Mouse (Mus musculus) liver, embryonic 13.5 days (tissue): ENCODE results near the gene 4930579F01Rik. TPM values are rescaled to one million over a fixed set of nuclear protein-coding genes. Genes with fewer than 3 reads are reported as not detected.
A peak's percentile ranks its signal among the peaks of the same experiment; 100 is the strongest.

Experiments used
- ATAC-seq: fragments of 200-750 bp; cut with Nextera tagmentation; 2 replicates; pipeline ENCODE4 v1.8.0; 2017; ENCODE audit warnings: low read depth, mild to moderate bottlenecking, moderate number of reproducible peaks, moderate library complexity
- DNase-seq: peaks from one replicate; pipeline ENCODE4 v3.0.0; 2022
- H3K27ac ChIP-seq: fragments of 300-500 bp; sonication (generic); 2 replicates; pipeline ENCODE4 v1.5.1; 2015; ENCODE audit warnings: moderate library complexity, mild to moderate bottlenecking, inconsistent platforms
- H3K27me3 ChIP-seq: fragments of 300-500 bp; sonication (generic); 2 replicates; pipeline ENCODE4 v1.6.1; 2015; ENCODE audit warnings: mild to moderate bottlenecking, inconsistent platforms
- H3K36me3 ChIP-seq: fragments of 300-500 bp; sonication (generic); 2 replicates; pipeline ENCODE4 v1.6.1; 2015; ENCODE audit warnings: mild to moderate bottlenecking, inconsistent platforms
- H3K4me1 ChIP-seq: fragments of 300-500 bp; sonication (generic); replicated peaks from 2 replicates; pipeline ENCODE4 v1.6.1; 2015; ENCODE audit warnings: inconsistent platforms
- H3K4me2 ChIP-seq: fragments of 300-500 bp; sonication (generic); 2 replicates; pipeline ENCODE4 v1.6.1; 2015; ENCODE audit warnings: inconsistent platforms, mild to moderate bottlenecking, moderate library complexity
- H3K4me3 ChIP-seq: fragments of 300-500 bp; sonication (generic); replicated peaks from 2 replicates; pipeline ENCODE4 v1.5.1; 2015; ENCODE audit warnings: mild to moderate bottlenecking, inconsistent platforms
- H3K9ac ChIP-seq: fragments of 300-500 bp; sonication (generic); 2 replicates; pipeline ENCODE4 v1.6.1; 2015; ENCODE audit warnings: mild to moderate bottlenecking, inconsistent platforms
- H3K9me3 ChIP-seq: fragments of 300-500 bp; sonication (generic); replicated peaks from 2 replicates; pipeline ENCODE4 v1.6.1; 2016; ENCODE audit warnings: inconsistent platforms
- WGBS: fragments of 180-500 bp; shearing (Covaris S2); methylation state at CpG from one replicate; pipeline ENCODE4 v1.1.7; 2015; ENCODE audit not compliant: insufficient replicate concordance; 5-methylcytosine and 5-hydroxymethylcytosine counted together
- polyA plus RNA-seq: library from polyadenylated mRNA; unstranded; fragments of >200 nt; fragmentation: Nextera tagmentation; extraction: Ambion mirVana; gene quantifications from 2 replicates; pipeline ENCODE4 v1.2.1, GENCODE M21; 2015

The 4930579F01Rik gene
- polyA plus RNA-seq, 1 experiment from 2014 or later, result not detected

DNA sequence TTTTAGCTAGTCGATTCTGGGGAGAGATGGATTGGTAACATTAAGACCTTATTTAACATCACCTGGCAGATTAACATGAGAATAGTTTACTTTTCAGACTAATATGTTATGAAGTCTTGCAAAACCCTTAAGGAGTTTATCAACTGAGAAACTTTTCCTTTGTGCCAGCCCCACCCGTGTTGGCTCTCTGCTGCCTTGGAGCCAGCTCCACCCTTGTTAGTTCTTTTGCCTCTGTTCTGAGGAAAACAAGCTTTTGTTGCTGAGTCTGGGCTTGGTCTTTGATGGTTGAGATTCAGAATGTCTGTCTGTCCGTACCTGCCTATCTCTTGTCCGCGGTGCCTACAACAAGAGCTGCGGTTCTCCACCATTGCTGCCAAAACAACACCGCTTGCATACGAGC, 22.5 kb upstream of the 4930579F01Rik start:
- Histone ChIP-seq H3K27me3 (no peaks in the 10 kb centered on the region), H3K36me3 (no peaks in the 10 kb centered on the region), H3K4me1 (no peaks in the 10 kb centered on the region), H3K9ac (no peak overlapping the region), H3K27ac (no peak overlapping the region), H3K4me2 (no peak overlapping the region), H3K4me3 (no peak overlapping the region), H3K9me3 (no peaks in the 10 kb centered on the region)
- DNase-seq (no peak), ATAC-seq (no peak)
- 68% methylated on average over 8 of the region's 8 CpGs for WGBS

DNA sequence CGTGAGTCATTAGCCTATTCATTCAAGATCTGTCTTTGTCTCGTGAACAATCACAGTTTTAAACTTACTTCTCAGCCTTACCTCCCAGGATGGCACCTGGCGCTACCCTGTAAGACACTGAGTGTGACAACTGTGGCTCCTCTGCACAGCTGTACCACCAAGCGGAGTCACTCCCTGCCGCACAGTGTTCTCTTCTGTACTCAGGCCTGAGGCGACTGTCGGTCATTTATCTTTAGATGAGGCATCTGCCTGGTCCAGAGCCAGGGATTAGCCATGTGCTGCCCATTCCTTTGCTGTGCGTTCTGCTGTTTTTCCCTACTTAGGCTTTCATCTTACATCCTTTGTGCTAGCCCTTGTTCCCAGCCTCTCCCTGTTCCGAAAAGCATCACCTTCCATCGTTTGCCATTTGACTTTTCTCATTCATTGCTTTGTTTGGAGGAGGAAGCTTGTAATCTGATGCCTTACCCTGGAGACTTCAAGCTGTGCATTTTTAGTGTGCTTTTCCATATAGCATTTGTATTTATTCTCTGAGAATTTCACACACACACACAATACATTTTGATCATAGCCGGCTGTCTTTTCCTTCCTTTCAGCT, 21.9 kb upstream of the 4930579F01Rik start:
- H3K4me1 ChIP-seq, result no peaks in the 10 kb centered on the region
- H3K36me3 ChIP-seq, result no peaks in the 10 kb centered on the region
- H3K27me3 ChIP-seq, result no peaks in the 10 kb centered on the region
- no peak overlapping the region for H3K4me2 ChIP-seq
- no peak overlapping the region for H3K4me3 ChIP-seq
- H3K9ac ChIP-seq, result no peak overlapping the region
- H3K27ac ChIP-seq, result no peak overlapping the region
- ATAC-seq (no peak), DNase-seq (no peak)
- WGBS, result 66% methylated on average over 11 of the region's 11 CpGs
- no peaks in the 10 kb centered on the region for H3K9me3 ChIP-seq

DNA sequence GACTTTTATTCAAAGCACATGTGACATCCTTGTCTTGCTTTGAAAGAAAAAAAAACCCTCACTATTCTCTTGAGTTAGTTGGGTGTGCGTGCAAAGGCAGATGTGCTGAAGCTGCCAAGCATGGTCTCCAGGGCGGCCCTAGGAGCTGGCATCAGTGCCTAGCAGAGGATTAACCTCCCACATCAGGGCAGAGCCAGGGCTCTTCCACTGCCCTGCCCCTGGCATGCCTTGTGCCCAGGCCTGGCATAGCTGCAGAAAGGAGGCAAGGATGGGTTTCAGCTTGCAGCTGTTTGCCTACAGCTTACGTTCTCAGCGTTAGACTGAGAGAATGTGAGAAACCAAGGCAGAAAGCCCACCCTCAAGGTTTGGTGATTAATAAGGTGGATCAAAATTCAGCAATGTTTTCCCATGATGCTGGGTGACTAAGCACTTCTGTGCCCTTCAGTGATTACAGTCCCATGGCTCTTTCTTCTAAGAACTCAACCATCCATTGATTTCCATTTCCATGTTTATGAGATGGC, 18.9 kb upstream of the 4930579F01Rik start:
- Histone ChIP-seq H3K36me3 (no peaks in the 10 kb centered on the region), H3K4me1 (no peaks in the 10 kb centered on the region), H3K4me2 (no peak overlapping the region), H3K27ac (no peak overlapping the region), H3K27me3 (no peaks in the 10 kb centered on the region), H3K4me3 (no peak overlapping the region), H3K9ac (no peak overlapping the region), H3K9me3 (no peaks in the 10 kb centered on the region)
- WGBS, result 74% methylated on average over 4 of the region's 4 CpGs
- no peak for ATAC-seq
- DNase-seq, result no peak

GRCm38 (mm10) chr3:138210432-138211075, 16.9 kb upstream of the 4930579F01Rik start:
- Histone ChIP-seq H3K27me3 (no peaks in the 10 kb centered on the region), H3K4me1 (no peaks in the 10 kb centered on the region), H3K36me3 (no peaks in the 10 kb centered on the region), H3K4me2 (no peak overlapping the region), H3K9ac (no peak overlapping the region), H3K9me3 (no peaks in the 10 kb centered on the region), H3K4me3 (no peak overlapping the region), H3K27ac (no peak overlapping the region)
- 42% methylated on average over 5 of the region's 5 CpGs for WGBS
- no peak for DNase-seq
- ATAC-seq, result no peak

- H3K27ac ChIP-seq, result no peak overlapping the region
- no peaks in the 10 kb centered on the region for H3K27me3 ChIP-seq
- no peak overlapping the region for H3K4me3 ChIP-seq
- H3K4me1 ChIP-seq, result no peaks in the 10 kb centered on the region
- H3K9me3 ChIP-seq, result no peaks in the 10 kb centered on the region
- DNase-seq, result no peak
- no peak for ATAC-seq
- no peak overlapping the region for H3K4me2 ChIP-seq
- 69% methylated on average over 3 of the region's 3 CpGs for WGBS
- H3K9ac ChIP-seq, result no peak overlapping the region
- no peaks in the 10 kb centered on the region for H3K36me3 ChIP-seq
Measured at GRCm38 (mm10) chr3:138208821-138209220, 15.2 kb upstream of the 4930579F01Rik start.

DNA sequence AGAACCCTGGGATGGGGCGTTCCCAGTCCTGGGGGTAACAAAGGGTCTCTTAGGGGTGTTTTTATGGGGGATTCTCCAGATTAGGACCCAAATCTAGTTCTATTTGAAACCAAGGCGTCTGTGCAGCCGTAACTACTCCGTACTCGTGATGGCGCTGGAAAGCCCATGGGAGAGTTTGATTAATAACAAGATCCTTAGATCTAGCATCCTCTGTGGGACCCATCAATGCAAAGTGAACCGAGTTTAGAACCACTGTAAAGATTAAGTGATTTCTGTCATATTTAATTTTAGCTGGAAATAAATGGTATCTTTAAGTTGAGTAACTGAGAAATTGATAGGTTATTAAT, 5.1 kb upstream of the 4930579F01Rik start:
- WGBS, result 62% methylated on average over 7 of the region's 7 CpGs
- Histone ChIP-seq H3K4me3 (no peak overlapping the region), H3K9ac (no peak overlapping the region), H3K9me3 (no peaks in the 10 kb centered on the region), H3K4me1 (no peaks in the 10 kb centered on the region), H3K27ac (no peak overlapping the region), H3K4me2 (no peak overlapping the region), H3K36me3 (no peaks in the 10 kb centered on the region), H3K27me3 (no peaks in the 10 kb centered on the region)
- DNase-seq (no peak), ATAC-seq (no peak)

DNA sequence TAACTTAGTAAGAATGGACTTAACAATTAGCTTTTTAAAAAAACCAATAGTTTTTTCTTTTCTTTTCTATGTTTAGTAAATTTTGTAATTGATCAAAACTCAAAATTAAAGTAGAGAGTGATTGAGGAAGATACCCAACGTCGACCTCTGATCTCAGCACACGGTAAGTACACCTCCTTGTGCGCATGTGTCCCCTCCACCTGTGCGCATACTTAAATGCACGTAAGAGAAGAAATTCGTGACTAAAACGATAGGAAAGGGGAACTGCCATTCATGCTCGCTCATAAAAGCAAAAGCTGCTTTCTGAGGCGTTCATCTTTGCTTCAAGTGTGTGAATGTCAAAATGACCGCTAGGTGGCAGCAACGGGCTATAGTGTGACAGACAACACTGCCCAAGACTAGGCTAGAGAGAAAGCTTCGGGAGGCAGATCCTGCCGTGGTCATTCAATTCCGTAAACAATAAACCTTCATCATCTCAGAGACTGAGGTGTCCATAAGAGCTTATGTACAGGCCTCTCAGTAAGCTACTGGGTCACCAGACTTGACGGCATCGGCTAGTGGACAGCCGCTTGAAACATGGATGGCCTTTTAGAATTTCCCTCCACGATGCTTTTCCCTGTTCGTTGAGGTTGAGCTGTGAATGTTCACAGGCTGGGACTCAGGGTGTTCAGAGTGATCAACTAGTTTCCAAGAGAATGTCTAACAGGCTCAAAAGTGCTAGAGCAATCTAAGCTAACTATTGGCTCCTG, 4.5 kb upstream of the 4930579F01Rik start:
- Histone ChIP-seq H3K27ac (no peak overlapping the region), H3K4me1 (no peaks in the 10 kb centered on the region), H3K4me2 (peak overlapping the region; percentile 36), H3K36me3 (no peaks in the 10 kb centered on the region), H3K27me3 (no peaks in the 10 kb centered on the region), H3K9me3 (no peaks in the 10 kb centered on the region), H3K4me3 (no peak overlapping the region), H3K9ac (no peak overlapping the region)
- DNase-seq (peak; percentile 50), ATAC-seq (no peak)
- 30% methylated on average over 20 of the region's 20 CpGs for WGBS

DNA sequence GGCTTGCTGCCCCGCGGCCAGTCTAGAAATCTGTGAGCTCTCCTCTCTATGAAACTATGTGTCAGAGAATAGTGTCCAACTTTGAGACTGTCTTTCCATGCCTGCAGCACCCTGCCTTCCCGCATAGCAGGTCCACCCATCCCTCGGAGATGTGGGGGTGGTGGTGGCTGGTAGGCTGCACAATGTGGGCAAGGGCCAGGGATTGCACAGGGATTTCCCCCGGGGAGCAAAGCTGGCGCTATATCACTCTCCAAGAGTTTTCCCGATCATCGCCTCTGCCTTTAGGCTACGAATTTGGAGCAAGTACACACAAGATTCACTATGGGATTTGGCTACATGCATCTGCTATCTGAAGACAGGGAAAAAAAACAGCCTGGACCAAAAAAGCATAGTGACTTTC, 3.9 kb upstream of the 4930579F01Rik start:
- Histone ChIP-seq H3K9ac (no peak overlapping the region), H3K36me3 (no peaks in the 10 kb centered on the region), H3K27ac (no peak overlapping the region), H3K4me2 (no peak overlapping the region), H3K4me3 (no peak overlapping the region), H3K9me3 (no peaks in the 10 kb centered on the region), H3K27me3 (no peaks in the 10 kb centered on the region), H3K4me1 (no peaks in the 10 kb centered on the region)
- 54% methylated on average over 9 of the region's 9 CpGs for WGBS
- ATAC-seq (no peak), DNase-seq (no peak)

- 76% methylated on average over 14 of the region's 14 CpGs for WGBS
- no peak for ATAC-seq
- H3K27me3 ChIP-seq, result no peaks in the 10 kb centered on the region
- H3K9me3 ChIP-seq, result no peaks in the 10 kb centered on the region
- no peak overlapping the region for H3K4me3 ChIP-seq
- DNase-seq, result no peak
- H3K9ac ChIP-seq, result no peak overlapping the region
- H3K4me2 ChIP-seq, result no peak overlapping the region
- H3K4me1 ChIP-seq, result no peaks in the 10 kb centered on the region
- H3K27ac ChIP-seq, result no peak overlapping the region
- no peaks in the 10 kb centered on the region for H3K36me3 ChIP-seq
Measured at GRCm38 (mm10) chr3:138197093-138197492, 3.5 kb upstream of the 4930579F01Rik start.

GRCm38 (mm10) chr3:138192260-138192659, 1.4 kb downstream of the 4930579F01Rik start:
- DNase-seq (no peak), ATAC-seq (no peak)

GRCm38 (mm10) chr3:138185995-138186930, 7.4 kb downstream of the 4930579F01Rik start:
- H3K27ac ChIP-seq, result no peak overlapping the region
- H3K27me3 ChIP-seq, result no peaks in the 10 kb centered on the region

More at GRCm38 (mm10) chr3:138192260-138192659, 1.4 kb downstream of the 4930579F01Rik start:
- no peak overlapping the region for H3K27ac ChIP-seq
- H3K4me1 ChIP-seq, result no peaks in the 10 kb centered on the region
- H3K9me3 ChIP-seq, result no peaks in the 10 kb centered on the region
- no peak overlapping the region for H3K4me2 ChIP-seq
- no peak overlapping the region for H3K9ac ChIP-seq
- H3K36me3 ChIP-seq, result no peaks in the 10 kb centered on the region
- no peak overlapping the region for H3K4me3 ChIP-seq
- WGBS, result 62% methylated on average over 7 of the region's 7 CpGs
- H3K27me3 ChIP-seq, result no peaks in the 10 kb centered on the region

More at GRCm38 (mm10) chr3:138185995-138186930, 7.4 kb downstream of the 4930579F01Rik start:
- WGBS, result 85% methylated on average over 26 of the region's 26 CpGs
- no peak overlapping the region for H3K4me2 ChIP-seq
- DNase-seq (no peak), ATAC-seq (no peak)
- H3K9me3 ChIP-seq, result no peaks in the 10 kb centered on the region
- H3K4me3 ChIP-seq, result no peak overlapping the region
- no peak overlapping the region for H3K9ac ChIP-seq
- H3K36me3 ChIP-seq, result no peaks in the 10 kb centered on the region
- H3K4me1 ChIP-seq, result no peaks in the 10 kb centered on the region
